Mouse (Mus musculus): ENCODE data around the gene Reps1. TPM values are rescaled to one million over a fixed set of nuclear protein-coding genes. Genes with fewer than 3 reads are reported as not detected.
"Not testable (repeated sequence)": the region's sequence is repeated elsewhere in the genome, so short reads cannot be mapped to it uniquely, and the experiment has no call there.

Gene Reps1
- polyA plus RNA-seq, 1 experiment from 2014 or later: 27.1 TPM

- Histone ChIP-seq H3K9ac (ENCODE audit: low read length) (no peak overlapping the region), H3K4me1 (ENCODE audit: control insufficient read depth, insufficient read depth, low read length) (no peaks in the 10 kb centered on the region), H3K4me2 (no peak overlapping the region), H3K27me3 (ENCODE audit: control insufficient read depth, insufficient read depth, low read length) (no peaks in the 10 kb centered on the region), H3K9me3 (ENCODE audit: control insufficient read depth, low read length) (no peaks in the 10 kb centered on the region), H3K27ac (ENCODE audit: low read depth, low read length) (no peak overlapping the region), H3K36me3 (ENCODE audit: control insufficient read depth, insufficient read depth, low read length) (no peaks in the 10 kb centered on the region), H3K4me3 (ENCODE audit: low read depth, low read length) (no peak overlapping the region)
- ATAC-seq (ENCODE audit: low FRiP score) (no peak), DNase-seq (ENCODE audit: low spot score, missing footprints) (no peak)
- 79% methylated on average over 5 of the region's 5 CpGs for WGBS
Measured at GRCm38 (mm10) chr10:18107471-18107870, 51.8 kb downstream of the Reps1 start.

- Histone ChIP-seq H3K4me3 (ENCODE audit: low read depth, low read length) (no peak overlapping the region), H3K4me1 (ENCODE audit: control insufficient read depth, insufficient read depth, low read length) (no peaks in the 10 kb centered on the region), H3K36me3 (ENCODE audit: control insufficient read depth, insufficient read depth, low read length) (no peaks in the 10 kb centered on the region), H3K27ac (ENCODE audit: low read depth, low read length) (no peak overlapping the region), H3K4me2 (no peak overlapping the region), H3K27me3 (ENCODE audit: control insufficient read depth, insufficient read depth, low read length) (no peaks in the 10 kb centered on the region), H3K9ac (ENCODE audit: low read length) (no peak overlapping the region), H3K9me3 (ENCODE audit: control insufficient read depth, low read length) (no peaks in the 10 kb centered on the region)
- DNase-seq (ENCODE audit: low spot score, missing footprints): no peak
- no peak for ATAC-seq (ENCODE audit: low FRiP score)
Measured at GRCm38 (mm10) chr10:18110940-18111339, 55.3 kb downstream of the Reps1 start.

- DNase-seq (ENCODE audit: low spot score, missing footprints) (no peak), ATAC-seq (ENCODE audit: low FRiP score) (no peak)
- H3K27me3 ChIP-seq (ENCODE audit: control insufficient read depth, insufficient read depth, low read length): no peaks in the 10 kb centered on the region
- no peak overlapping the region for H3K27ac ChIP-seq (ENCODE audit: low read depth, low read length)
- no peak overlapping the region for H3K9ac ChIP-seq (ENCODE audit: low read length)
- 86% methylated on average over 10 of the region's 10 CpGs for WGBS
- H3K4me3 ChIP-seq (ENCODE audit: low read depth, low read length): no peak overlapping the region
- no peaks in the 10 kb centered on the region for H3K9me3 ChIP-seq (ENCODE audit: control insufficient read depth, low read length)
- H3K36me3 ChIP-seq (ENCODE audit: control insufficient read depth, insufficient read depth, low read length): no peaks in the 10 kb centered on the region
- H3K4me1 ChIP-seq (ENCODE audit: control insufficient read depth, insufficient read depth, low read length): no peaks in the 10 kb centered on the region
- no peak overlapping the region for H3K4me2 ChIP-seq
Measured at GRCm38 (mm10) chr10:18113473-18114093, 57.9 kb downstream of the Reps1 start.

GRCm38 (mm10) chr10:18118336-18118735 is 62.7 kb downstream of the Reps1 start:
- H3K27ac ChIP-seq (ENCODE audit: low read depth, low read length): no peak overlapping the region
- H3K4me2 ChIP-seq: no peak overlapping the region
- ATAC-seq (ENCODE audit: low FRiP score): no peak
- peaks cover 18% of the 10 kb centered on the region for H3K36me3 ChIP-seq (ENCODE audit: control insufficient read depth, insufficient read depth, low read length)
- whole genome bisulfite sequencing: 90% methylated on average over 8 of the region's 8 CpGs
- no peak overlapping the region for H3K4me3 ChIP-seq (ENCODE audit: low read depth, low read length)
- no peaks in the 10 kb centered on the region for H3K4me1 ChIP-seq (ENCODE audit: control insufficient read depth, insufficient read depth, low read length)
- no peak for DNase-seq (ENCODE audit: low spot score, missing footprints)
- no peak overlapping the region for H3K9ac ChIP-seq (ENCODE audit: low read length)
- H3K27me3 ChIP-seq (ENCODE audit: control insufficient read depth, insufficient read depth, low read length): no peaks in the 10 kb centered on the region
- no peaks in the 10 kb centered on the region for H3K9me3 ChIP-seq (ENCODE audit: control insufficient read depth, low read length)

- H3K4me2 ChIP-seq: no peak overlapping the region
- no peaks in the 10 kb centered on the region for H3K4me1 ChIP-seq (ENCODE audit: control insufficient read depth, insufficient read depth, low read length)
- H3K36me3 ChIP-seq (ENCODE audit: control insufficient read depth, insufficient read depth, low read length): no peaks in the 10 kb centered on the region
- 91% methylated on average over 5 of the region's 5 CpGs for WGBS
- DNase-seq (ENCODE audit: low spot score, missing footprints): no peak
- no peaks in the 10 kb centered on the region for H3K9me3 ChIP-seq (ENCODE audit: control insufficient read depth, low read length)
- no peak overlapping the region for H3K4me3 ChIP-seq (ENCODE audit: low read depth, low read length)
- ATAC-seq (ENCODE audit: low FRiP score): no peak
- H3K9ac ChIP-seq (ENCODE audit: low read length): no peak overlapping the region
- no peak overlapping the region for H3K27ac ChIP-seq (ENCODE audit: low read depth, low read length)
- H3K27me3 ChIP-seq (ENCODE audit: control insufficient read depth, insufficient read depth, low read length): no peaks in the 10 kb centered on the region
Measured at GRCm38 (mm10) chr10:18130276-18130675, 74.6 kb downstream of the Reps1 start.

GRCm38 (mm10) chr10:18131666-18132650 is 76.3 kb downstream of the Reps1 start:
- 91% methylated on average over 10 of the region's 10 CpGs for WGBS
- no peak for ATAC-seq (ENCODE audit: low FRiP score)
- Histone ChIP-seq H3K27me3 (ENCODE audit: control insufficient read depth, insufficient read depth, low read length) (no peaks in the 10 kb centered on the region), H3K4me3 (ENCODE audit: low read depth, low read length) (no peak overlapping the region), H3K4me2 (no peak overlapping the region), H3K36me3 (ENCODE audit: control insufficient read depth, insufficient read depth, low read length) (no peaks in the 10 kb centered on the region), H3K9me3 (ENCODE audit: control insufficient read depth, low read length) (no peaks in the 10 kb centered on the region), H3K4me1 (ENCODE audit: control insufficient read depth, insufficient read depth, low read length) (no peaks in the 10 kb centered on the region), H3K9ac (ENCODE audit: low read length) (no peak overlapping the region), H3K27ac (ENCODE audit: low read depth, low read length) (no peak overlapping the region)
- DNase-seq (ENCODE audit: low spot score, missing footprints): no peak

GRCm38 (mm10) chr10:18138853-18139503 is 83.3 kb downstream of the Reps1 start:
- not testable (repeated sequence) for H3K9ac ChIP-seq (ENCODE audit: low read length); H3K9me3 ChIP-seq (ENCODE audit: control insufficient read depth, low read length); H3K4me3 ChIP-seq (ENCODE audit: low read depth, low read length); H3K36me3 ChIP-seq (ENCODE audit: control insufficient read depth, insufficient read depth, low read length); H3K4me1 ChIP-seq (ENCODE audit: control insufficient read depth, insufficient read depth, low read length); DNase-seq (ENCODE audit: low spot score, missing footprints); ATAC-seq (ENCODE audit: low FRiP score); H3K27me3 ChIP-seq (ENCODE audit: control insufficient read depth, insufficient read depth, low read length); H3K27ac ChIP-seq (ENCODE audit: low read depth, low read length); H3K4me2 ChIP-seq
- 68% methylated on average over 12 of the region's 26 CpGs for WGBS

GRCm38 (mm10) chr10:18139615-18140014 is 84.0 kb downstream of the Reps1 start:
- H3K4me1 ChIP-seq (ENCODE audit: control insufficient read depth, insufficient read depth, low read length): no peaks in the 10 kb centered on the region
- ATAC-seq (ENCODE audit: low FRiP score): 0 out of 2 replicates have a peak, but pooled peaks have one; percentile 40

GRCm38 (mm10) chr10:18141389-18141788 is 85.7 kb downstream of the Reps1 start:
- H3K4me3 ChIP-seq (ENCODE audit: low read depth, low read length): no peak overlapping the region
- H3K9ac ChIP-seq (ENCODE audit: low read length): no peak overlapping the region
- 83% methylated on average over 2 of the region's 2 CpGs for WGBS
- no peaks in the 10 kb centered on the region for H3K27me3 ChIP-seq (ENCODE audit: control insufficient read depth, insufficient read depth, low read length)
- H3K9me3 ChIP-seq (ENCODE audit: control insufficient read depth, low read length): no peaks in the 10 kb centered on the region
- H3K27ac ChIP-seq (ENCODE audit: low read depth, low read length): no peak overlapping the region
- no peak for DNase-seq (ENCODE audit: low spot score, missing footprints)
- no peaks in the 10 kb centered on the region for H3K4me1 ChIP-seq (ENCODE audit: control insufficient read depth, insufficient read depth, low read length)
- no peaks in the 10 kb centered on the region for H3K36me3 ChIP-seq (ENCODE audit: control insufficient read depth, insufficient read depth, low read length)
- ATAC-seq (ENCODE audit: low FRiP score): no peak
- no peak overlapping the region for H3K4me2 ChIP-seq

More at GRCm38 (mm10) chr10:18139615-18140014, 84.0 kb downstream of the Reps1 start:
- no peaks in the 10 kb centered on the region for H3K9me3 ChIP-seq (ENCODE audit: control insufficient read depth, low read length)
- H3K9ac ChIP-seq (ENCODE audit: low read length): 0 out of 2 replicates have a peak overlapping the region, but pooled peaks have one; percentile 10
- H3K27ac ChIP-seq (ENCODE audit: low read depth, low read length): no peak overlapping the region
- WGBS: 87% methylated on average over 5 of the region's 5 CpGs
- peak overlapping the region; percentile 29 for H3K4me2 ChIP-seq
- no peaks in the 10 kb centered on the region for H3K36me3 ChIP-seq (ENCODE audit: control insufficient read depth, insufficient read depth, low read length)
- no peak overlapping the region for H3K4me3 ChIP-seq (ENCODE audit: low read depth, low read length)
- no peaks in the 10 kb centered on the region for H3K27me3 ChIP-seq (ENCODE audit: control insufficient read depth, insufficient read depth, low read length)
- peak; percentile 61 for DNase-seq (ENCODE audit: low spot score, missing footprints)

Measured in midbrain, embryonic 11.5 days (tissue).